Mouse (Mus musculus) olfactory bulb, adult 2 months (tissue): ENCODE measurements around the gene Gm42715.

Experiments
- CTCF ChIP-seq: fragments of 200-500 bp; IDR thresholded peaks from 2 replicates; pipeline ENCODE4 v1.5.1; 2012; ENCODE audit warnings: low read depth, mild to moderate bottlenecking, low read length, moderate library complexity; ENCODE audit not compliant: insufficient read depth
- POLR2A ChIP-seq: fragments of 200-500 bp; IDR thresholded peaks from 2 replicates; pipeline ENCODE4 v1.6.1; 2012; ENCODE audit warnings: mild to moderate bottlenecking, low read depth, low read length, moderate library complexity; ENCODE audit not compliant: insufficient read depth

GRCm38 (mm10) chr7:127515846-127516245 lies 3.5 kb upstream of the Gm42715 start:
- no peak for TF ChIP-seq CTCF
- no peak for TF ChIP-seq POLR2A
